Mouse (Mus musculus): Measurements from ENCODE around the gene Actl10. TPM values are rescaled to one million over a fixed set of nuclear protein-coding genes. Genes with fewer than 3 reads are reported as not detected.

The Actl10 gene
- polyA plus RNA-seq, 1 experiment from 2014 or later = 0.36 TPM

- H3K27me3 ChIP-seq (replicated peaks) = no peaks in the 10 kb centered on the region
- peaks cover 18% of the 10 kb centered on the region for H3K4me1 ChIP-seq
- H3K9ac ChIP-seq = no peak overlapping the region
- H3K27ac ChIP-seq = peak overlapping the region; percentile 51; the same call in 1 of the 2 replicates
- H3K9me3 ChIP-seq = no peaks in the 10 kb centered on the region
- no peaks in the 10 kb centered on the region for H3K36me3 ChIP-seq (replicated peaks)
- 76% methylated on average over 4 of the region's 4 CpGs for WGBS
- peak overlapping the region; percentile 98 for H3K4me2 ChIP-seq
- ATAC-seq (replicated peaks) = no peak
- peak overlapping the region; percentile 68; the same call in 1 of the 2 replicates for H3K4me3 ChIP-seq
Observed at GRCm38 (mm10) chr2:154570666-154571065, 19.1 kb downstream of the Actl10 start.

GRCm38 (mm10) chr2:154571266-154571665 is 19.7 kb downstream of the Actl10 start:
- Histone ChIP-seq H3K4me1 (peaks cover 16% of the 10 kb centered on the region), H3K9ac (no peak overlapping the region), H3K4me3 (no peak overlapping the region), H3K9me3 (no peaks in the 10 kb centered on the region), H3K27me3 (replicated peaks) (no peaks in the 10 kb centered on the region), H3K27ac (no peak overlapping the region), H3K36me3 (replicated peaks) (no peaks in the 10 kb centered on the region), H3K4me2 (no peak overlapping the region)
- 83% methylated on average over 4 of the region's 4 CpGs for WGBS
- no peak for ATAC-seq (replicated peaks)

- H3K9ac ChIP-seq = no peak overlapping the region
- 79% methylated on average over 8 of the region's 8 CpGs for WGBS
- H3K4me2 ChIP-seq = no peak overlapping the region
- H3K9me3 ChIP-seq = no peaks in the 10 kb centered on the region
- H3K27me3 ChIP-seq (replicated peaks) = no peaks in the 10 kb centered on the region
- no peak for ATAC-seq (replicated peaks)
- H3K4me3 ChIP-seq = no peak overlapping the region
- no peak overlapping the region for H3K27ac ChIP-seq
- H3K36me3 ChIP-seq (replicated peaks) = no peaks in the 10 kb centered on the region
- peaks cover 19% of the 10 kb centered on the region for H3K4me1 ChIP-seq
Observed at GRCm38 (mm10) chr2:154571976-154572375, 20.4 kb downstream of the Actl10 start.

GRCm38 (mm10) chr2:154572996-154573395 is 21.4 kb downstream of the Actl10 start:
- H3K4me3 ChIP-seq = no peak overlapping the region
- no peak overlapping the region for H3K9ac ChIP-seq
- H3K36me3 ChIP-seq (replicated peaks) = no peaks in the 10 kb centered on the region
- H3K27me3 ChIP-seq (replicated peaks) = no peaks in the 10 kb centered on the region
- no peak overlapping the region for H3K27ac ChIP-seq
- 77% methylated on average over 3 of the region's 3 CpGs for WGBS
- H3K4me1 ChIP-seq = peaks cover 23% of the 10 kb centered on the region
- no peak overlapping the region for H3K4me2 ChIP-seq
- no peak for ATAC-seq (replicated peaks)
- H3K9me3 ChIP-seq = no peaks in the 10 kb centered on the region

GRCm38 (mm10) chr2:154574271-154574670 is 22.7 kb downstream of the Actl10 start:
- WGBS = 35% methylated on average over 7 of the region's 7 CpGs
- H3K27ac ChIP-seq = no peak overlapping the region
- no peak for ATAC-seq (replicated peaks)

GRCm38 (mm10) chr2:154576876-154577743 is 25.5 kb downstream of the Actl10 start:
- H3K27ac ChIP-seq = peak overlapping the region; percentile 40
- ATAC-seq (replicated peaks) = peak; percentile 53; the same call in 1 of the 2 replicates
- H3K4me2 ChIP-seq = no peak overlapping the region
- no peaks in the 10 kb centered on the region for H3K27me3 ChIP-seq (replicated peaks)
- no peak overlapping the region for H3K4me3 ChIP-seq
- H3K36me3 ChIP-seq (replicated peaks) = no peaks in the 10 kb centered on the region
- H3K4me1 ChIP-seq = peaks cover 11% of the 10 kb centered on the region
- 0 out of 2 replicates have a peak overlapping the region, but pooled peaks have one; percentile 6 for H3K9ac ChIP-seq
- H3K9me3 ChIP-seq = no peaks in the 10 kb centered on the region
- WGBS = 19% methylated on average over 12 of the region's 12 CpGs

More at GRCm38 (mm10) chr2:154574271-154574670, 22.7 kb downstream of the Actl10 start:
- Histone ChIP-seq H3K4me2 (no peak overlapping the region), H3K27me3 (replicated peaks) (no peaks in the 10 kb centered on the region), H3K36me3 (replicated peaks) (no peaks in the 10 kb centered on the region), H3K4me1 (peaks cover 12% of the 10 kb centered on the region), H3K4me3 (no peak overlapping the region), H3K9me3 (no peaks in the 10 kb centered on the region), H3K9ac (no peak overlapping the region)

- no peak overlapping the region for H3K4me3 ChIP-seq
- no peak overlapping the region for H3K4me2 ChIP-seq
- H3K4me1 ChIP-seq = peaks cover 11% of the 10 kb centered on the region
- no peaks in the 10 kb centered on the region for H3K27me3 ChIP-seq (replicated peaks)
- 54% methylated on average over 6 of the region's 6 CpGs for WGBS
- H3K36me3 ChIP-seq (replicated peaks) = no peaks in the 10 kb centered on the region
- H3K27ac ChIP-seq = peak overlapping the region; percentile 40
- H3K9ac ChIP-seq = no peak overlapping the region
- no peaks in the 10 kb centered on the region for H3K9me3 ChIP-seq
- no peak for ATAC-seq (replicated peaks)
Observed at GRCm38 (mm10) chr2:154577744-154578067, 26.1 kb downstream of the Actl10 start.

- no peak overlapping the region for H3K4me2 ChIP-seq
- H3K27ac ChIP-seq = no peak overlapping the region
- WGBS = 68% methylated on average over 8 of the region's 8 CpGs
- H3K9ac ChIP-seq = no peak overlapping the region
- H3K4me1 ChIP-seq = peaks cover 20% of the 10 kb centered on the region
- H3K27me3 ChIP-seq (replicated peaks) = no peaks in the 10 kb centered on the region
- no peak overlapping the region for H3K4me3 ChIP-seq
- H3K36me3 ChIP-seq (replicated peaks) = no peaks in the 10 kb centered on the region
- ATAC-seq (replicated peaks) = no peak
- H3K9me3 ChIP-seq = no peaks in the 10 kb centered on the region
Observed at GRCm38 (mm10) chr2:154580586-154580985, 29.0 kb downstream of the Actl10 start.

GRCm38 (mm10) chr2:154581421-154581820 is 29.8 kb downstream of the Actl10 start:
- no peak for ATAC-seq (replicated peaks)

GRCm38 (mm10) chr2:154583906-154584872 is 32.6 kb downstream of the Actl10 start:
- WGBS = 60% methylated on average over 15 of the region's 15 CpGs
- Histone ChIP-seq H3K27ac (no peak overlapping the region), H3K4me1 (peaks cover 9% of the 10 kb centered on the region; the same call in 1 of the 2 replicates), H3K9me3 (no peaks in the 10 kb centered on the region), H3K36me3 (replicated peaks) (no peaks in the 10 kb centered on the region), H3K27me3 (replicated peaks) (no peaks in the 10 kb centered on the region), H3K4me2 (no peak overlapping the region), H3K4me3 (no peak overlapping the region), H3K9ac (no peak overlapping the region)
- ATAC-seq (replicated peaks) = peak; percentile 78

More at GRCm38 (mm10) chr2:154581421-154581820, 29.8 kb downstream of the Actl10 start:
- Histone ChIP-seq H3K4me1 (peaks cover 20% of the 10 kb centered on the region), H3K27me3 (replicated peaks) (no peaks in the 10 kb centered on the region), H3K9ac (no peak overlapping the region), H3K9me3 (no peaks in the 10 kb centered on the region), H3K4me3 (no peak overlapping the region), H3K4me2 (no peak overlapping the region), H3K27ac (no peak overlapping the region), H3K36me3 (replicated peaks) (no peaks in the 10 kb centered on the region)
- WGBS = 93% methylated on average over 1 of the region's 1 CpGs

GRCm38 (mm10) chr2:154584931-154585601 is 33.5 kb downstream of the Actl10 start:
- Histone ChIP-seq H3K27ac (no peak overlapping the region), H3K9me3 (no peaks in the 10 kb centered on the region), H3K4me1 (peaks cover 9% of the 10 kb centered on the region; the same call in 1 of the 2 replicates), H3K4me2 (no peak overlapping the region), H3K4me3 (no peak overlapping the region), H3K9ac (no peak overlapping the region), H3K27me3 (replicated peaks) (no peaks in the 10 kb centered on the region), H3K36me3 (replicated peaks) (no peaks in the 10 kb centered on the region)
- ATAC-seq (replicated peaks) = no peak
- 56% methylated on average over 17 of the region's 17 CpGs for WGBS

All from midbrain, embryonic 15.5 days (tissue).